Mouse (Mus musculus): ENCODE data around the gene Cd300a. TPM values are rescaled to one million over a fixed set of nuclear protein-coding genes. Genes with fewer than 3 reads are reported as not detected.
"Not testable (repeated sequence)": the region's sequence is repeated elsewhere in the genome, so short reads cannot be mapped to it uniquely, and the experiment has no call there.

The Cd300a gene
- polyA plus RNA-seq, 1 experiment from 2014 or later: 0.49 TPM

- WGBS: 98% methylated on average over 4 of the region's 4 CpGs
- Histone ChIP-seq H3K4me3 (no peak overlapping the region), H3K4me2 (no peak overlapping the region), H3K9me3 (replicated peaks) (no peaks in the 10 kb centered on the region), H3K27ac (no peak overlapping the region), H3K4me1 (no peaks in the 10 kb centered on the region), H3K27me3 (no peaks in the 10 kb centered on the region), H3K9ac (no peak overlapping the region), H3K36me3 (ENCODE audit: poor library complexity, severe bottlenecking) (no peaks in the 10 kb centered on the region)
- no peak for ATAC-seq
Measured at GRCm38 (mm10) chr11:114883251-114883789, 6.5 kb upstream of the Cd300a start.

GRCm38 (mm10) chr11:114884380-114885100 is 5.3 kb upstream of the Cd300a start:
- Histone ChIP-seq H3K4me2 (no peak overlapping the region), H3K27ac (no peak overlapping the region), H3K27me3 (no peaks in the 10 kb centered on the region), H3K9ac (no peak overlapping the region), H3K4me1 (no peaks in the 10 kb centered on the region), H3K4me3 (no peak overlapping the region), H3K36me3 (ENCODE audit: poor library complexity, severe bottlenecking) (no peaks in the 10 kb centered on the region), H3K9me3 (replicated peaks) (no peaks in the 10 kb centered on the region)
- 91% methylated on average over 4 of the region's 4 CpGs for WGBS
- no peak for ATAC-seq

DNA sequence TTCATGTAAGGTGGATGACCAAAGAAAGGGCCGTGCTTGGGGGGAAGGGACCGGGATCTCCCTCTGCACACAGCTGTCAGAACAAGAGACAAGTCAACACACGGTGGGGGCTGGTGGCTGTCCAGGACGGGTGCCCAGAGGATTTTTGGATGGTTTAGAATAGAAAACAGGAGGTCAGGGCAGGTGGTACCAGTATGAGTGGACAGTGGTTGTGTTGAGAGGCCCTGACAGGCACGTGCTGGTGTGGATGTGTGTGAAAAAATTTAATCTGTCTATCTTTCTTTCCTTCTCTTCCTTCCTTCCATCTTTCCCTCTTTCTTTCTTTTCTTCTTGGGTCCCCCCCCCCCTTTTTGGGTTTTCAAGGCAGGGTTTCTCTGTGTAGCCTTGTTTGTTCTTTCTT is 701 bp downstream of the Cd300a start:
- H3K9me3 ChIP-seq (replicated peaks): no peaks in the 10 kb centered on the region
- no peaks in the 10 kb centered on the region for H3K4me1 ChIP-seq
- no peak overlapping the region for H3K27ac ChIP-seq
- no peaks in the 10 kb centered on the region for H3K36me3 ChIP-seq (ENCODE audit: poor library complexity, severe bottlenecking)
- no peak overlapping the region for H3K4me2 ChIP-seq
- ATAC-seq: no peak
- 62% methylated on average over 5 of the region's 5 CpGs for WGBS
- no peak overlapping the region for H3K9ac ChIP-seq
- H3K4me3 ChIP-seq: no peak overlapping the region
- H3K27me3 ChIP-seq: no peaks in the 10 kb centered on the region

DNA sequence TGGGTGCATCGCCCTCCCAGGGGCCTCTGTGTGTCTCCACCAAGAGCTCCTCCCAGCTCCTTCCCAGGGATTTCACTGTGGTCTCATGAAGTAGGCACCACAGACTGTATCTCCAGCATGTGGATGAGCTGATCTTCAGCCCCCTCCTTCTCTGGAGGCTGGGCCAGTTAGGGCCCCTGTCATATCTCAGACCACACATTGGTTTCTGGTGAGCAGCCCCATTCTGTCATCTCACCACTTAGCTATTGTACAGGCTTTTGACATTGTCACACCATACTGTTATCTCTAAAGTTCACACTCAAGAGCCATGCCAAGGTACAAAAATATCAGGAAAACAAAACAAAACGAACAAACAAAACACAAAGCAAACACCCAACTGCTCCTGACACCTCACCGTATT is 6.2 kb downstream of the Cd300a start:
- H3K27ac ChIP-seq: no peak overlapping the region
- no peak overlapping the region for H3K4me3 ChIP-seq
- no peak overlapping the region for H3K9ac ChIP-seq
- no peaks in the 10 kb centered on the region for H3K36me3 ChIP-seq (ENCODE audit: poor library complexity, severe bottlenecking)
- ATAC-seq: no peak
- H3K27me3 ChIP-seq: no peaks in the 10 kb centered on the region
- WGBS: 86% methylated on average over 3 of the region's 3 CpGs
- H3K9me3 ChIP-seq (replicated peaks): no peaks in the 10 kb centered on the region
- H3K4me1 ChIP-seq: no peaks in the 10 kb centered on the region
- no peak overlapping the region for H3K4me2 ChIP-seq

- WGBS: 47% methylated on average over 1 of the region's 1 CpGs
- ATAC-seq: no peak
- H3K9me3 ChIP-seq (replicated peaks): no peaks in the 10 kb centered on the region
- H3K36me3 ChIP-seq (ENCODE audit: poor library complexity, severe bottlenecking): no peaks in the 10 kb centered on the region
- H3K4me3 ChIP-seq: no peak overlapping the region
- H3K4me1 ChIP-seq: no peaks in the 10 kb centered on the region
- H3K27ac ChIP-seq: no peak overlapping the region
- H3K27me3 ChIP-seq: no peaks in the 10 kb centered on the region
- H3K9ac ChIP-seq: no peak overlapping the region
- no peak overlapping the region for H3K4me2 ChIP-seq
Measured at GRCm38 (mm10) chr11:114898026-114898425, 8.2 kb downstream of the Cd300a start.

GRCm38 (mm10) chr11:114903224-114903623 is 13.4 kb downstream of the Cd300a start:
- Histone ChIP-seq H3K36me3 (ENCODE audit: poor library complexity, severe bottlenecking) (no peaks in the 10 kb centered on the region), H3K9me3 (replicated peaks) (no peaks in the 10 kb centered on the region), H3K27me3 (no peaks in the 10 kb centered on the region), H3K4me3 (no peak overlapping the region), H3K27ac (no peak overlapping the region), H3K4me1 (no peaks in the 10 kb centered on the region), H3K4me2 (no peak overlapping the region), H3K9ac (no peak overlapping the region)
- no peak for ATAC-seq
- WGBS: 94% methylated on average over 4 of the region's 4 CpGs

GRCm38 (mm10) chr11:114907567-114907966 is 17.7 kb downstream of the Cd300a start:
- Histone ChIP-seq H3K36me3 (ENCODE audit: poor library complexity, severe bottlenecking) (no peaks in the 10 kb centered on the region), H3K27ac (no peak overlapping the region), H3K4me3 (no peak overlapping the region), H3K9ac (no peak overlapping the region), H3K4me1 (no peaks in the 10 kb centered on the region), H3K4me2 (no peak overlapping the region), H3K9me3 (replicated peaks) (no peaks in the 10 kb centered on the region), H3K27me3 (no peaks in the 10 kb centered on the region)
- WGBS: 88% methylated on average over 4 of the region's 4 CpGs
- ATAC-seq: no peak

DNA sequence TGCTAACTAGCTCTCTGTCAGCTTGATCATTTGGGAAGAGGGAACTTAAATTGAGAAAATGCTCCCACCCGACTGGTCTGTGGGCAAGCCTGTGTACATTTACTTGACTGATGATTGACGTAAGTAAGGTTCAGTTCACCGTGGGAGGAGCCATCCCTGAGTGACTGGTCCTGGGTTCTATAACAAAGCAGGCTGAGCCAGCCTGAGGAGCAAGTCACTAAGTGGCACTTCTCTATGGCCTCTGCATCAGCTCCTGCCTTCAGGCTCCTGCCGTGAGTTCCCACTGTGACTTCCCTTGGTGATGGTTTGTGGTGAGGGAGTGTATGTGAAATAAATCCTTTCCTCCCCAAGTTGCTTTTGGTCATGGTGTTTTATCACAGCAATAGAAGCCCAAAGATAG is 18.2 kb downstream of the Cd300a start:
- H3K4me3 ChIP-seq: no peak overlapping the region
- H3K4me2 ChIP-seq: no peak overlapping the region
- no peaks in the 10 kb centered on the region for H3K36me3 ChIP-seq (ENCODE audit: poor library complexity, severe bottlenecking)
- H3K9me3 ChIP-seq (replicated peaks): no peaks in the 10 kb centered on the region
- H3K4me1 ChIP-seq: no peaks in the 10 kb centered on the region
- WGBS: 64% methylated on average over 4 of the region's 4 CpGs
- no peak overlapping the region for H3K27ac ChIP-seq
- H3K9ac ChIP-seq: no peak overlapping the region
- ATAC-seq: no peak
- no peaks in the 10 kb centered on the region for H3K27me3 ChIP-seq

DNA sequence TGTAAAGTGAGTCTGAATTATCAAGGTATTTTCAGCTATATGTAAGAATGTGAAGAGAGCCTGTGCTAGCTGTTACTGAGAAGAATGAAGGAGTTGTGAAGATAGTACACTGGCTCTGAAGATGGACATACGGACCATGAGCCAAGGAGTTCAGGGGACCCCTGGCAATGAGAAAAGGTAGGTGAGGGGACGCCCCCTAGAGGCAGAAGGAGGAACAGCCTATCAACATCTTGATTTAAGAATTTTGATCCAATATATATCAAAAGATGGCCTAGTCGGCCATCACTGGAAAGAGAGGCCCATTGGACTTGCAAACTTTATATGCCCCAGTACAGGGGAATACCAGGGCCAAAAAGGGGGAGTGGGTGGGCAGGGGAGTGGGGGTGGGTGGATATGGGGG is 19.7 kb downstream of the Cd300a start:
- H3K4me3 ChIP-seq; H3K27ac ChIP-seq; H3K4me2 ChIP-seq; H3K9ac ChIP-seq; H3K4me1 ChIP-seq; H3K27me3 ChIP-seq; ATAC-seq; H3K36me3 ChIP-seq (ENCODE audit: poor library complexity, severe bottlenecking); H3K9me3 ChIP-seq (replicated peaks): not testable (repeated sequence)
- 29% methylated on average over 3 of the region's 3 CpGs for WGBS

- Histone ChIP-seq H3K27me3 (0 out of 2 replicates have a peak, but pooled peaks cover 3% of the 10 kb centered on the region), H3K9ac (no peak overlapping the region), H3K36me3 (ENCODE audit: poor library complexity, severe bottlenecking) (no peaks in the 10 kb centered on the region), H3K9me3 (replicated peaks) (no peaks in the 10 kb centered on the region), H3K27ac (no peak overlapping the region), H3K4me2 (no peak overlapping the region), H3K4me1 (no peaks in the 10 kb centered on the region), H3K4me3 (no peak overlapping the region)
- WGBS: 19% methylated on average over 9 of the region's 9 CpGs
- ATAC-seq: peak; percentile 63
Measured at GRCm38 (mm10) chr11:114912847-114913246, 23.0 kb downstream of the Cd300a start.

- H3K4me2 ChIP-seq: no peak overlapping the region
- no peaks in the 10 kb centered on the region for H3K4me1 ChIP-seq
- no peak for ATAC-seq
- 70% methylated on average over 7 of the region's 7 CpGs for WGBS
- no peaks in the 10 kb centered on the region; the same call in 1 of the 2 replicates for H3K9me3 ChIP-seq (replicated peaks)
- H3K9ac ChIP-seq: no peak overlapping the region
- H3K36me3 ChIP-seq (ENCODE audit: poor library complexity, severe bottlenecking): no peaks in the 10 kb centered on the region
- H3K4me3 ChIP-seq: no peak overlapping the region
- H3K27me3 ChIP-seq: 0 out of 2 replicates have a peak, but pooled peaks cover 3% of the 10 kb centered on the region
- no peak overlapping the region for H3K27ac ChIP-seq
Measured at GRCm38 (mm10) chr11:114914978-114915377, 25.1 kb downstream of the Cd300a start.

GRCm38 (mm10) chr11:114917120-114917519 is 27.3 kb downstream of the Cd300a start:
- no peaks in the 10 kb centered on the region; the same call in 1 of the 2 replicates for H3K9me3 ChIP-seq (replicated peaks)
- no peak overlapping the region for H3K9ac ChIP-seq
- H3K36me3 ChIP-seq (ENCODE audit: poor library complexity, severe bottlenecking): no peaks in the 10 kb centered on the region
- H3K4me1 ChIP-seq: no peaks in the 10 kb centered on the region
- H3K4me3 ChIP-seq: no peak overlapping the region
- 0 out of 2 replicates have a peak, but pooled peaks cover 3% of the 10 kb centered on the region for H3K27me3 ChIP-seq
- H3K27ac ChIP-seq: no peak overlapping the region
- WGBS: 90% methylated on average over 6 of the region's 6 CpGs
- H3K4me2 ChIP-seq: no peak overlapping the region
- ATAC-seq: no peak

GRCm38 (mm10) chr11:114922439-114922838 is 32.6 kb downstream of the Cd300a start:
- WGBS: 76% methylated on average over 4 of the region's 4 CpGs

More at GRCm38 (mm10) chr11:114922439-114922838, 32.6 kb downstream of the Cd300a start:
- Histone ChIP-seq H3K9me3 (replicated peaks) (peaks cover 7% of the 10 kb centered on the region; the same call in 1 of the 2 replicates), H3K36me3 (ENCODE audit: poor library complexity, severe bottlenecking) (no peaks in the 10 kb centered on the region), H3K27ac (no peak overlapping the region), H3K27me3 (no peaks in the 10 kb centered on the region), H3K4me2 (no peak overlapping the region), H3K9ac (no peak overlapping the region), H3K4me1 (no peaks in the 10 kb centered on the region), H3K4me3 (no peak overlapping the region)
- ATAC-seq: no peak
